Mouse (Mus musculus) bone marrow, adult 2 months (tissue): ENCODE measurements at regions not wholly inside any gene's neighbourhood (a gene's known extent, or its start where the extent isn't known, plus 50 kb on each side); places are given as distances from the start of the nearest gene placed in this dataset.

Experiments
- H3K27ac ChIP-seq: fragments of 200-500 bp; 2 replicates; pipeline ENCODE4 v1.5.1; 2012; ENCODE audit warnings: low read depth, mild to moderate bottlenecking, control low read depth, inconsistent platforms, low read length; ENCODE audit not compliant: control insufficient read depth, poor library complexity, insufficient read depth
- H3K4me1 ChIP-seq: fragments of 200-500 bp; 2 replicates; pipeline ENCODE4 v1.6.1; 2011; ENCODE audit warnings: low read length; ENCODE audit not compliant: control insufficient read depth, insufficient read depth
- H3K4me3 ChIP-seq: fragments of 200-500 bp; replicated peaks from 2 replicates; pipeline ENCODE3; 2011; ENCODE audit warnings: mild to moderate bottlenecking, low read depth, low read length, control low read depth; ENCODE audit not compliant: control insufficient read depth
- CTCF ChIP-seq: fragments of 200-500 bp; IDR thresholded peaks from 2 replicates; pipeline ENCODE4 v1.5.1; 2011; ENCODE audit warnings: low read length, control low read depth; ENCODE audit not compliant: control insufficient read depth, insufficient read depth
- POLR2A ChIP-seq: fragments of 200-500 bp; IDR thresholded peaks from 2 replicates; pipeline ENCODE4 v1.6.1; 2011; ENCODE audit warnings: low read depth, mild to moderate bottlenecking, control low read depth, low read length, borderline replicate concordance; ENCODE audit not compliant: control insufficient read depth
- WGBS: fragments of 180-500 bp; shearing (Covaris S2); methylation state at CpG from one replicate; pipeline ENCODE4 v1.1.7; 2018; 5-methylcytosine and 5-hydroxymethylcytosine counted together

DNA sequence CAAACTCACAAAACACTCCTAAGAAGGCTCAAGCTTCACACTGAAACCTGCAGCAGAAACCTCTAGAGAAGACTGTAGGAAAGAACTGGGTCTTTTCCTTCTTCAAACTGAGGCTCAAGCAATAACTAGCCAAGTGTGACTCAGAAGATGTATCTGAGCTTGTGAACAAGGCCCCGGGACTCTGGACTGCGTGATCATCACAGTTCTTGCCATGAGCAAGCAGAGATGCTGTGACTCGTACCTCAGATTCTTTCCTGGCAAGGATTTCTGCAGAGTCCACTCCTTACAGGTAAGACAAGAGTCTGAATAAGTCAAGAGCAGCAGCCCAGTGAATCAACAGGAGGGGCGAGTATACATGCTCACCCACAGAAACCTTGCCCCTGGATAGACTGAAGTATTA lies 250.5 kb upstream of the Gm26657 start:
- no peak overlapping the region for H3K4me3 ChIP-seq
- TF ChIP-seq CTCF, result no peak
- no peak for TF ChIP-seq POLR2A
- 76% methylated on average over 4 of the region's 4 CpGs for WGBS
- no peaks in the 10 kb centered on the region for H3K4me1 ChIP-seq
- no peak overlapping the region for H3K27ac ChIP-seq

DNA sequence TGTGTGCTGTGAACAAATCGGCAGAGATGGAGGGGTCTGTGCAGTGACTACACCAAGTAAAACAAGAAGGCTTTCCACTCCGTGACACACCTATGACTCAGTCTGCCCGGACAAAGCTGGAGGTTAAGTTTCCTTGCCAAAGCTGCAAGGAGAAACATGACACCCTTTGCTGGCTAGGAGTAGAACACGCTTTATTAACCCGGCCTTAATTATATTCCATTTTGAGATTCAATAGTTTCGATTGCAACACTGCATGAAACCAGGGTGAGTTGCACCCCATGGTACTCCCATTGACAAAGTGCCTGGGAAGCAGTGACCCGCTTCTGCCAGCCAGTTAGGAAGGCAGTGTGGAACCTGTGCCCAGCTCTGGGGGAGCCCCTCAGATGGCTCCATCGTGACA lies 256.2 kb upstream of the Gm26657 start:
- TF ChIP-seq POLR2A (no peak), CTCF (no peak)
- 81% methylated on average over 8 of the region's 8 CpGs for WGBS
- Histone ChIP-seq H3K27ac (no peak overlapping the region), H3K4me3 (no peak overlapping the region), H3K4me1 (no peaks in the 10 kb centered on the region)

DNA sequence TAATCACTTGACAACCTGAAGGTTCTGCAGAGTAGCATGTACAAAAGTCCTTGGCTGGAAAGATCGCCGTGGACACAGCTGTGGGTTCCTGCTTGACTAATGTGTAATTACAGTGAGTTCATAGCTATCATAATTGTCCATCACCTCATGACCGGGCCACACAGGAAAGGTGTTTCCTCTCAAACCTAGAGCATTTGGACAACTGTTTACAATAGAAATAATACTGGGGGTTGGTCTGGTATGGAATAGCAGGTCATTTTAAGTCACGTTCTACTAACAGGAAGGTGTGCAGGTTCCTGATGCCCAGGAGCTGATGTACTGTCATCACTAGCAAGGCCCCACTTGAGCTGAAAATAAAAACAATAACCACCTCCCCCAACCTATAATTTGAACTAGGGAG lies 283.1 kb upstream of the Gm26657 start:
- H3K4me3 ChIP-seq, result no peak overlapping the region
- TF ChIP-seq CTCF (no peak), POLR2A (no peak)
- WGBS, result 62% methylated on average over 4 of the region's 4 CpGs

DNA sequence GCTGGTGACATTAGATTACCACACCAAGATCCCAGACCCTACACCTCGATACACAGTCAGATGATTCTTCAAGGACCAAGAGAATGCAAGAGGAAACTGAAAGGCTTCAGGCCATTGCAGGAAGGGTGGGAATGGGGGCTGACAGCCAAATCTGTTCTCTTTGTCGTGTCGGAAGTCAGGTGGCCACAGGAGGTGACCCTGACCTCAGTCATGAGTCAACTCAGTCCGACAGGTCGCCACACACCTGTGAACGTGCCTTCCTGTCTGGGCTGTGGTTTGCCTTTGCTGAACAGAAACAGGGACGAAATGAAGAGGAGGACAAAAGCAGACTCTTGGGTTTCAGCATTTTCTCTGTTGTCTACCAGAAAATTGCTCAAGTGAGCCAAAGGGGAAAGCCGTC lies 318.3 kb upstream of the Gm26657 start:
- Histone ChIP-seq H3K4me3 (no peak overlapping the region), H3K27ac (no peak overlapping the region), H3K4me1 (no peaks in the 10 kb centered on the region)
- 26% methylated on average over 8 of the region's 8 CpGs for WGBS
- TF ChIP-seq POLR2A, result no peak
- TF ChIP-seq CTCF, result no peak

More for the DNA sequence above, 283.1 kb upstream of the Gm26657 start:
- H3K4me1 ChIP-seq, result no peaks in the 10 kb centered on the region
- H3K27ac ChIP-seq, result no peak overlapping the region

DNA sequence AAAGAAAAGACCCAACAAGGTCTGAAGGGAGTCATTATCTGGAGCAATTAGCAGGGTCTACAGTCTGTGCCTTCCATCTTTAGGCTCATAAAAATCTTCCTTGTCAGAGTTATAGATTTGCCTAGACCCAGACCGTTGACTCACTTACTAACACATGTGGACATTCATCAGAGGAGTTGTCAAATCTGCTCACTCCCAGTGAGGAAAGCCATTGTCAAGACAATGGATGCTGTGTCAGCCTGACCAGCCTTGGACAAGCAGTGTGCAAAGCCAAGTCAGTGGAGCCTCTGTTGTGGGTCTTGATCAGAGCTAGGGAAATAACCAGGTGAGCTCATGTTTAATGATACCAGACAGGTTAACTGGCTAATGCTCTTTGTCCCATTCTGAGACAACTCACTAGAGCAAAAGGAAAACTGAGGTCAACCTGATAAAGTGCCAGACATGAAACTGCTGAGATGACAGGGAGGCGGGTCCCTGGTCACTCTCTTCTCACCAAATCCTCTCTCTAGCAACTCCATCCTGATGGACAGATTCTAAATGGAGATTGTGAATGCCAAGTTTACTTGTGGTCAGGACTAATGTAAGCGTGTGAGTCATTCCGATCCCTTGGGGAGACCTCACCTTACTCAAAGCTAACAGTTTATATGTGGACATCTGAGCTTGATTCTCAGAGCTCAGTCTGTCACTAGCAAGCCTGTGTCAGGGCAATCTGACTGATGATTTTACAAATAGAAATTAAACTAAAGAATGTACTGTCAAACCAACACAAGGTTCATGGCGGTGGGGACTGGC lies 320.6 kb upstream of the Gm26657 start:
- Histone ChIP-seq H3K4me3 (no peak overlapping the region), H3K4me1 (no peaks in the 10 kb centered on the region), H3K27ac (no peak overlapping the region)
- TF ChIP-seq CTCF (no peak), POLR2A (no peak)
- WGBS, result 79% methylated on average over 5 of the region's 5 CpGs

DNA sequence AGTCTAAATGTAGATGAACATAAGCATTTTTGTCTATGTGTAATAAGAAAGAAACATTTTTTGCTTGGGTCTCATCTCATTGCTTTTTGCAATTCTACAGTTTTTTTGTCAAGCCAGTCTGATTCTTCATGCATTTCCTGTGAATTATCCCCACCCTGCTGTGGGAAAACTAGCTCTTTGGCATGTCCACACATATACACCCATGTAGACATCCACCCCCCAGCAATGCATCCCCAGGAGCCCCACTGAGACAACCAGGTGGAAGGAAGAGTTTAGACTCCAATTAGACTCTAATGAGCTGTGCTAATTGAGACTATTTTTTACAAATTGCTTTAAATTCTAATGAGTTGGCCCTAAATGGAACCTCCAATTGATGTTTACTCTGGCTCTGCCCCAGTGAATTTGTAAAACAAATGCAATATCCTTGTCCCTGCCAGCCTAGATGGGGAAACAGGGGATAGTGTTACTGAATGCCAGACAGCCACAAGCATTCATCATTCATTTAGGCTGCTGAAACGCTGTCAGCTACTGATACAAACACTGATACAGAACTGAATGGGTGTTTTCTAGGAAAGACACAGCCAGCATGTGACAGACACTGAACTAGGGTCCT lies 328.7 kb upstream of the Gm26657 start:
- no peak overlapping the region for H3K27ac ChIP-seq
- TF ChIP-seq POLR2A, result no peak
- TF ChIP-seq CTCF, result no peak
- WGBS, result 48% methylated on average over 1 of the region's 1 CpGs
- no peak overlapping the region for H3K4me3 ChIP-seq
- H3K4me1 ChIP-seq, result no peaks in the 10 kb centered on the region

DNA sequence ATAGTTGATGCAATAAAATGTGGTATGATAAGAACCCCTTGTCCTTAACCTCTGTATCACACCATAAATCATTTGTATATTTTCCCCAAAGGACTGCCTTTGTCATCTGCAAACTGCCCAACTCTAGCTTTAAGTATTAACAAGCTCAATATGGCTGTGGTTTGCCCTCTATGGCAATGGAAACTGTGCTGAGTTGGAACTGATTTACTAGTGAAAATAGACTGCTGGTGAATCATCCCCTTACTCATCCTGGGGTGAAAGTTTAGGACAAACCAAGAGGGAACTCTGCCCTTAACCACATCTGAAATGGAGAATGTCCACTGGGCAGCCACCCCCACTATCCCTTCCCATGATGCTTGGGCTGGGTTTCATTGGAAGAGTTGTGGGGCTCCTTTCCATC lies 346.1 kb upstream of the Gm26657 start:
- no peak overlapping the region for H3K4me3 ChIP-seq
- no peak overlapping the region for H3K27ac ChIP-seq
- TF ChIP-seq POLR2A, result no peak
- TF ChIP-seq CTCF, result no peak
- no peaks in the 10 kb centered on the region for H3K4me1 ChIP-seq

DNA sequence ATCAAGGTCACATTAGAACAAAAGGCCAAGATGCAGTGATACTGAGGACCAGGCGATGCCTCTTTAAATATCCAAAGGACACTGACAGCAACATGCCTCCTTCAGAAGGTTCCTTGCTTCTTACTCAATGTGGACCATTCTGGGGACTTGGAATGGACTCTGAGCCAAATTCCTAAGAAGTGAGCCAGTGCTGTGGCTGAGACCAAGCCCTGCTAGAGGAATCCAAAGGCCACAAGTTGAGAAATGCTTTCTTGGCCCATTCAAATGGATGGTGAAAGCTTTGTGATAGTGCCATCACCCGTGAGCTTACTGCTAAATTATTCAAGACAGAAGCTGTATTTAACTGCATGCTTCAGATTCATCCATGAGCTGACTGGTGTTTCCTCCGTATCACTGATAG lies 352.8 kb upstream of the Gm26657 start:
- WGBS, result 69% methylated on average over 3 of the region's 3 CpGs
- TF ChIP-seq CTCF (no peak), POLR2A (no peak)
- Histone ChIP-seq H3K4me3 (no peak overlapping the region), H3K4me1 (no peaks in the 10 kb centered on the region), H3K27ac (no peak overlapping the region)

DNA sequence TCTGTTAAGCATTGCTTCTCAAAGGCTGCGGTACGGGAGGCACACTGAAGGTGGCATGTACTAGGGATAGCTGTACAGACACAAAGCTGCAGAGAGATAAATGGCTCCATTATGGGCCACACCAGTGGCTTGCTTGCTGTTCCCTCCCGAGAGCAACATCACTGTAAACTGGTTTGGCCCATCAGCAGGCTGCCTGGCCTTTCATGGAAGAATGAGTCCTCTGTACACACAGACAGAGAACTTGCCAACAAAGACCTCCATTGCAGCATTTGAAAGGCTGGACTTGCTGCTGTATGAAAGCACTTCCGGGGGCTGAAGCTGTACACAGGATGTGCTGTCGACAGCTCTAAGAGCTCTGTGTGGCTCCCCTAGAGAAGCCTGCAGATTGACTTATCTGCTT lies 364.1 kb upstream of the Gm26657 start:
- H3K4me3 ChIP-seq, result no peak overlapping the region
- 76% methylated on average over 5 of the region's 5 CpGs for WGBS
- no peaks in the 10 kb centered on the region for H3K4me1 ChIP-seq
- TF ChIP-seq POLR2A, result no peak
- TF ChIP-seq CTCF, result no peak
- H3K27ac ChIP-seq, result no peak overlapping the region
